Mouse (Mus musculus) MEL (cell line): ENCODE measurements at regions not wholly inside any gene's neighbourhood (a gene's known extent, or its start where the extent isn't known, plus 50 kb on each side); places are given as distances from the start of the nearest gene placed in this dataset.

Experiments
- DNase-seq: peaks from one replicate; pipeline ENCODE4 v3.0.0; 2011; ENCODE audit warnings: low read depth, low spot score
- H3K27ac ChIP-seq: 2 replicates; pipeline ENCODE4 v1.5.1; 2012; ENCODE audit warnings: low read depth, mild to moderate bottlenecking, control low read depth, low read length, moderate library complexity; ENCODE audit not compliant: control insufficient read depth
- H3K27me3 ChIP-seq, 2 experiments: fragments of 150-350 bp in 1 of 2; sonication (generic) in 1 of 2; 2 replicates each; pipeline ENCODE4 v1.6.1; 2012; ENCODE audit warnings: low read length in 2 of 2, mild to moderate bottlenecking in 2 of 2, improper control_type of control experiment in 1 of 2, moderate library complexity in 1 of 2; ENCODE audit not compliant: insufficient read depth in 2 of 2, control insufficient read depth in 1 of 2
- H3K36me3 ChIP-seq, 2 experiments: 2 replicates each; pipeline ENCODE4 v1.6.1; 2012 to 2014; ENCODE audit warnings: low read length in 2 of 2, improper control_type of control experiment in 1 of 2, inconsistent platforms in 1 of 2, mild to moderate bottlenecking in 1 of 2; ENCODE audit not compliant: insufficient read depth in 2 of 2, control insufficient read depth in 1 of 2
- H3K4me1 ChIP-seq, 2 experiments: fragments of 150-350 bp in 1 of 2; sonication (generic) in 1 of 2; 2 replicates each; pipeline ENCODE4 v1.6.1; 2012; ENCODE audit warnings: low read length in 2 of 2, improper control_type of control experiment in 1 of 2, mild to moderate bottlenecking in 1 of 2; ENCODE audit not compliant: insufficient read depth in 2 of 2, control insufficient read depth in 1 of 2
- H3K4me3 ChIP-seq, 2 experiments: fragments of 150-350 bp in 1 of 2; sonication (generic) in 1 of 2; 2 replicates each; pipeline ENCODE4 v1.5.1; 2012; ENCODE audit warnings: low read depth in 2 of 2, low read length in 2 of 2, mild to moderate bottlenecking in 2 of 2, moderate library complexity in 2 of 2, control low read depth in 1 of 2, improper control_type of control experiment in 1 of 2; ENCODE audit not compliant: control insufficient read depth in 1 of 2, insufficient read depth in 1 of 2
- H3K79me2 ChIP-seq: 2 replicates; pipeline ENCODE4 v1.6.1; 2012; ENCODE audit warnings: mild to moderate bottlenecking, low read length, moderate library complexity; ENCODE audit not compliant: control insufficient read depth, poor library complexity, insufficient read depth
- H3K9ac ChIP-seq: 2 replicates; pipeline ENCODE4 v1.6.1; 2012; ENCODE audit warnings: low read depth, mild to moderate bottlenecking, control low read depth, low read length, moderate library complexity; ENCODE audit not compliant: control insufficient read depth, poor library complexity, severe bottlenecking
- H3K9me3 ChIP-seq: fragments of 150-350 bp; sonication (generic); replicated peaks from 2 replicates; pipeline ENCODE4 v1.6.1; 2012; ENCODE audit warnings: mild to moderate bottlenecking, low read length, improper control_type of control experiment, moderate library complexity; ENCODE audit not compliant: insufficient read depth
- BHLHE40 ChIP-seq: IDR thresholded peaks from 2 replicates; pipeline ENCODE4 v1.6.1; 2012; ENCODE audit warnings: low read depth, mild to moderate bottlenecking, inconsistent platforms, low read length, improper control_type of control experiment, borderline replicate concordance
- CTCF ChIP-seq, 3 experiments: IDR thresholded peaks in 2 of 3; conservative IDR thresholded peaks in 1 of 3; 2 replicates each; pipeline ENCODE4 v1.5.1; 2011 to 2012; ENCODE audit warnings: low read length in 3 of 3, low read depth in 2 of 3, mild to moderate bottlenecking in 2 of 3, improper control_type of control experiment in 1 of 3, inconsistent platforms in 1 of 3, mixed read lengths in 1 of 3, moderate library complexity in 1 of 3; ENCODE audit not compliant: control insufficient read depth in 1 of 3, insufficient read depth in 1 of 3, poor library complexity in 1 of 3, severe bottlenecking in 1 of 3
- E2F4 ChIP-seq: IDR thresholded peaks from 2 replicates; pipeline ENCODE4 v1.6.1; 2011; ENCODE audit warnings: low read depth, low read length, improper control_type of control experiment, borderline replicate concordance
- ELF1 ChIP-seq: IDR thresholded peaks from 2 replicates; pipeline ENCODE4 v1.6.1; 2014; ENCODE audit warnings: low read depth, mild to moderate bottlenecking, inconsistent platforms, low read length, improper control_type of control experiment, moderate library complexity
- EP300 ChIP-seq, 2 experiments: IDR thresholded peaks; 2 replicates each; pipeline ENCODE4 v1.6.1; 2011; ENCODE audit warnings: improper control_type of control experiment in 2 of 2, low read length in 2 of 2, low read depth in 1 of 2, mild to moderate bottlenecking in 1 of 2
- ETS1 ChIP-seq: IDR thresholded peaks from 2 replicates; pipeline ENCODE4 v1.6.1; 2012; ENCODE audit warnings: low read depth, mild to moderate bottlenecking, inconsistent platforms, low read length, improper control_type of control experiment, moderate library complexity
- GATA1 ChIP-seq: IDR thresholded peaks from 2 replicates; pipeline ENCODE4 v1.6.1; 2011; ENCODE audit warnings: low read depth, low read length, improper control_type of control experiment
- JUND ChIP-seq: IDR thresholded peaks from 2 replicates; pipeline ENCODE4 v1.6.1; 2011; ENCODE audit warnings: low read depth, mild to moderate bottlenecking, improper control_type of control experiment, low read length
- MAX ChIP-seq: IDR thresholded peaks from 2 replicates; pipeline ENCODE4 v1.6.1; 2011; ENCODE audit warnings: low read length, improper control_type of control experiment
- MAZ ChIP-seq: IDR thresholded peaks from 2 replicates; pipeline ENCODE4 v1.6.1; 2012; ENCODE audit warnings: low read depth, mild to moderate bottlenecking, inconsistent platforms, low read length, improper control_type of control experiment
- MXI1 ChIP-seq: IDR thresholded peaks from 2 replicates; pipeline ENCODE4 v1.6.1; 2011; ENCODE audit warnings: mild to moderate bottlenecking, low read depth, low read length, improper control_type of control experiment
- MYC ChIP-seq: IDR thresholded peaks from 2 replicates; pipeline ENCODE4 v1.6.1; 2011; ENCODE audit warnings: low read depth, mild to moderate bottlenecking, low read length, improper control_type of control experiment, moderate library complexity
- NRF1 ChIP-seq: IDR thresholded peaks from 2 replicates; pipeline ENCODE4 v1.6.1; 2014; ENCODE audit warnings: low read depth, mild to moderate bottlenecking, inconsistent platforms, low read length, improper control_type of control experiment, moderate library complexity; ENCODE audit not compliant: poor library complexity, insufficient read depth, severe bottlenecking
- POLR2A ChIP-seq, 2 experiments: IDR thresholded peaks; 2 replicates each; pipeline ENCODE4 v1.6.1; 2011 to 2012; ENCODE audit warnings: low read length in 2 of 2, mild to moderate bottlenecking in 2 of 2, control low read depth in 1 of 2, improper control_type of control experiment in 1 of 2, low read depth in 1 of 2, moderate library complexity in 1 of 2; ENCODE audit not compliant: control insufficient read depth in 1 of 2, insufficient read depth in 1 of 2, poor library complexity in 1 of 2
- POLR2AphosphoS5 ChIP-seq: IDR thresholded peaks from 2 replicates; pipeline ENCODE4 v1.6.1; 2012; ENCODE audit warnings: low read depth, borderline replicate concordance, mild to moderate bottlenecking, inconsistent platforms, low read length, moderate library complexity, mixed read lengths
- RCOR1 ChIP-seq: IDR thresholded peaks from 2 replicates; pipeline ENCODE4 v1.6.1; 2012; ENCODE audit warnings: low read depth, mild to moderate bottlenecking, inconsistent platforms, low read length, improper control_type of control experiment
- SMC3 ChIP-seq: IDR thresholded peaks from 2 replicates; pipeline ENCODE4 v1.6.1; 2011; ENCODE audit warnings: low read depth, low read length, improper control_type of control experiment
- TAL1 ChIP-seq: IDR thresholded peaks from 2 replicates; pipeline ENCODE4 v1.6.1; 2012; ENCODE audit warnings: mild to moderate bottlenecking, inconsistent platforms, low read length, moderate library complexity, mixed read lengths
- TBP ChIP-seq: IDR thresholded peaks from 2 replicates; pipeline ENCODE4 v1.8.0; 2011; ENCODE audit warnings: low read depth, low read length, improper control_type of control experiment
- USF1 ChIP-seq: IDR thresholded peaks from 2 replicates; pipeline ENCODE4 v1.6.1; 2014; ENCODE audit warnings: low read depth, mild to moderate bottlenecking, inconsistent platforms, low read length, improper control_type of control experiment, moderate library complexity
- ZC3H11A ChIP-seq: IDR thresholded peaks from 2 replicates; pipeline ENCODE4 v1.6.1; 2012; ENCODE audit warnings: low read depth, mild to moderate bottlenecking, inconsistent platforms, low read length, improper control_type of control experiment
- ZKSCAN1 ChIP-seq: IDR thresholded peaks from 2 replicates; pipeline ENCODE4 v1.6.1; 2012; ENCODE audit warnings: low read depth, mild to moderate bottlenecking, inconsistent platforms, low read length, improper control_type of control experiment, moderate library complexity
- ZNF384 ChIP-seq: IDR thresholded peaks from 2 replicates; pipeline ENCODE4 v1.6.1; 2012; ENCODE audit warnings: low read depth, mild to moderate bottlenecking, inconsistent platforms, low read length, improper control_type of control experiment

- Histone ChIP-seq H3K9me3 (no peaks in the 10 kb centered on the region), H3K79me2 (no peaks in the 10 kb centered on the region), H3K4me1 (peaks cover 26 to 27% of the 10 kb centered on the region in 2 experiments), H3K4me3 (no peak overlapping the region), H3K27me3 (no peaks in the 10 kb centered on the region), H3K27ac (peak overlapping the region; percentile 11; the same call in 1 of the 2 replicates), H3K36me3 (peaks cover 0 to 32% of the 10 kb centered on the region in 2 experiments; a peak in 2 of 4 replicates), H3K9ac (no peak overlapping the region)
- no peak for TF ChIP-seq SMC3
- no peak for TF ChIP-seq MAX
- no peak for TF ChIP-seq TAL1
- no peak for TF ChIP-seq MAZ
- no peak for TF ChIP-seq RCOR1
- no peak for TF ChIP-seq NRF1
- TF ChIP-seq ETS1: no peak
- TF ChIP-seq ZKSCAN1: no peak
- TF ChIP-seq TBP: no peak
- no peak for TF ChIP-seq POLR2AphosphoS5
- no peak for DNase-seq
Observed at GRCm38 (mm10) chr12:12498621-12499020, 236.7 kb downstream of the Fam49a start.

DNA sequence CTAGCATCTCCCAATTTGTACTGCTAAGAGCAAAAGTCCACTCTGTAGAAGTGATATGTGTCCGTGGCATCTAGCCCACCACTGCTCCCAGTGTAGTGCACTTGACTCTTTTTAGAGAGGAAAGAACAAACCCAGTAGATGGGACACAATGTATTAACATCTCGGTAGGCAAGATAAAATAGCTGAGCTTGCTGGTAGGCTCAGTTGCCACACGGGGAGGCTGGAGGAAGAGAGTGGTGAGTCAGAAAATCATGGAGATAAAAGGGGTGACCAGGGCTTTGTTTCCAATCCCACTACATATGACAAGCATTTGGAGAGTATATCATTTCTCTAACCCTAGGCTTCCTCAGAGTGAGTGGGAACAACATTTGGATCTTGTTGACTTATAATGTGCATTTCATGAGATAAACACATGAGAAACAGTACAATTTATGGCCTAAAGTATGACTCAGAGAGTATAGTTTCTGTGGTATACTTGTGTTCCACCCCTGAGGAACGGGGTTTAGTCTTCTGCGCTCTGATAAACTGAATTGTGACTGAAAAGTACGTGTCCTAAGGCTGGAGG, 235.4 kb downstream of the Fam49a start:
- peak overlapping the region; percentile 19 to 20 for H3K4me3 ChIP-seq
- H3K9ac ChIP-seq: peak overlapping the region; percentile 51
- no peaks in the 10 kb centered on the region for H3K79me2 ChIP-seq
- peaks cover 27 to 28% of the 10 kb centered on the region in 2 experiments for H3K4me1 ChIP-seq
- TF ChIP-seq ZC3H11A: no peak
- TF ChIP-seq POLR2AphosphoS5: no peak
- 0 out of 2 replicates have a peak, but pooled peaks have one; percentile 22 for TF ChIP-seq JUND
- TF ChIP-seq POLR2A (IDR thresholded peaks at IDR 0.05; ENCODE audit: control insufficient read depth in 1 of 2, insufficient read depth in 1 of 2, low read depth in 1 of 2, low read length in 2 of 2, poor library complexity in 1 of 2): 0 out of 4 replicates have a peak, but pooled peaks of 1 of the 2 experiments have one; percentile 17
- TF ChIP-seq CTCF (IDR thresholded peaks at IDR 0.05 in 2 of 3, conservative IDR thresholded peaks at IDR 0.05 in 1 of 3; ENCODE audit: control insufficient read depth in 1 of 3, insufficient read depth in 1 of 3, low read depth in 2 of 3, low read length in 3 of 3, poor library complexity in 1 of 3, severe bottlenecking in 1 of 3): no peak
- no peak for TF ChIP-seq ZNF384
- TF ChIP-seq USF1: no peak
- TF ChIP-seq BHLHE40: no peak
- TF ChIP-seq GATA1: peak; percentile 17; the same call in 1 of the 2 replicates
- peak; percentile 89 for TF ChIP-seq TBP
- no peak for TF ChIP-seq ELF1
- no peak for TF ChIP-seq MXI1
- 0 out of 2 replicates have a peak, but pooled peaks have one; percentile 33 for TF ChIP-seq MYC
- TF ChIP-seq EP300 (IDR thresholded peaks at IDR 0.05; ENCODE audit: low read depth in 1 of 2, low read length in 2 of 2): peak; percentile 37 to 57; a peak in 2 of 4 replicates
- TF ChIP-seq SMC3: no peak
- no peak for TF ChIP-seq RCOR1
- no peak for TF ChIP-seq E2F4
- no peaks in the 10 kb centered on the region for H3K9me3 ChIP-seq
- no peaks in the 10 kb centered on the region for H3K27me3 ChIP-seq
- peak overlapping the region; percentile 97 for H3K27ac ChIP-seq
- H3K36me3 ChIP-seq: peaks cover 0 to 37% of the 10 kb centered on the region in 2 experiments; a peak in 2 of 4 replicates
- peak; percentile 78 for DNase-seq
